Mouse (Mus musculus): ENCODE measurements at regions not wholly inside any gene's neighbourhood (a gene's known extent, or its start where the extent isn't known, plus 50 kb on each side); places are given as distances from the start of the nearest gene placed in this dataset.

DNA sequence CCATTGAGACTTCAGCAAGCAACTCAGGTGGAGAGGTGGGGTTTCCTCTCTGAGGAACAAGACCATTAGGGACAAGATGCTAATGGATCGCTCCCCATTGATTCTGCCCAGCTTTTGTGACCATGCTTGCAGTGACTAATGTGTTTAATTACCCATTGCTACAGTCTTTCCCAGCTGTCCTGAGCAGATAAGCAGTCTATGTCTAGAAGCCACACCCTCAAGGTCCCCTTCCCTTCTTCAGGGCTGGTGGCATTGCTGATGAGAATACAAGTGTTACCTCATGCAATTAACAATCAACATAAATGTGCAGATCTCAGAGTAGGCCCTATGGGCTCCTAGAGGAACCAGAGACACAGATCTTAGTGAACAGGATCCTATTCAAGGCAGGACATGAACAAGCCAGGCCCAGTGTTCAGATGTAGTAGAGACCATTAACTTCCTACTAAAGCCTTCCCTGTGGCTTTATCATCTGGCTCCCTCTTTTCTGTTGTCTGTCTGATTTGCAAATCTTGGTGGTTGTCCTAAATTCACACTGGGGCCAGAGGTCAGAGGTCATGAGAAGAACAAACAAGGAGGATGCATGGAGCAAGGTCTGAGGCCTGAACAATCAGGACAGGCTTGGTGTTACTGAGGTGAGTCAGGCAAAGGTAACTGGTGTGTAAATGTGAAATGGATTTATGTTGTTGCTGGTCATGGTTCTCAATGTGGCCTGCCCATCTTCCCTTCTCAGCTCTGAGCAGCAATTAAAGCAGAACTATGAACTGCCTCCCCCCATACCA lies 56.8 kb downstream of the Odc1 start:
- DNase-seq (ENCODE audit: low spot score), result no peak

- DNase-seq (ENCODE audit: low spot score), result no peak
Measured at GRCm38 (mm10) chr12:17603576-17603975, 59.0 kb downstream of the Odc1 start.

DNA sequence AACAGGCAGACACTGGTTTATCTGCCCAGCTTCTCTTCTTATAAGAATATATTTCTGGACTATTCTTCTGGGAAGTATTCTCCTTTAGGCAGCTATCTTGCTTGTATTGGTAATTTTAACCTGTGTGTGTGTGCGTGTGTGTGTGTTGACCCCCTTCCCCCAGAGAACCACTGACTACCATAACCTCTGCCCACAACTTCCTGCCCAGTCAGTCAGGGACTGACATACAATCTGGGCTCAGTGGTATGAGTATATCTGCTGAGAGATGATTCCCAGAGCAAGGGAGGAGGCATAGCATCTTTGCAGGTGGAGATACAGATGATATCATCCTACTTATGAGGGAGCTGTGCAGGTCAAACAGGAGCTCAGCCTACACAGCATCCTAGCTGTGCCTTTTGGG lies 65.8 kb downstream of the Odc1 start:
- DNase-seq (ENCODE audit: low spot score), result no peak

GRCm38 (mm10) chr12:17611988-17612387 lies 67.4 kb downstream of the Odc1 start:
- no peak for DNase-seq (ENCODE audit: low spot score)

DNA sequence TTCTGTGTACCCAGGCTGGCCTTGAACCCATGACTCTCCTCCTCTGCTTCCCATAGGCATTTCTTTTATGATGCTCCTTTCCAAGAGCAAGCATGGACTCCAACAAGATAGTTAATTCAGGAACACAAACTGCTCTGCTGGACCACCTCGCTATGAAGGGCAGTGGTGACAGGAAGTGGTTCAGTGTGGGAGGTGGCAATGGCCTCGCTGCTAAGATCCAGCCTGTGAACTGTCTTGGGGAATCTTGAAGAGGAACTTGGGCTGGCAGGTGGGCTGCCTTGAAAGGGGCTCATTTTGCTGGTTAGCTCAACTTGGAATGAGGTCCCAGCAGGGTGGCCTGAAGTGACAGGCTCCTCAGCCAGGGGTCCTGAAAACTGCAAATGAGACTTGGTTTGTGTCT lies 72.4 kb upstream of the Hpcal1 start:
- DNase-seq (ENCODE audit: low spot score), result peak; percentile 2

DNA sequence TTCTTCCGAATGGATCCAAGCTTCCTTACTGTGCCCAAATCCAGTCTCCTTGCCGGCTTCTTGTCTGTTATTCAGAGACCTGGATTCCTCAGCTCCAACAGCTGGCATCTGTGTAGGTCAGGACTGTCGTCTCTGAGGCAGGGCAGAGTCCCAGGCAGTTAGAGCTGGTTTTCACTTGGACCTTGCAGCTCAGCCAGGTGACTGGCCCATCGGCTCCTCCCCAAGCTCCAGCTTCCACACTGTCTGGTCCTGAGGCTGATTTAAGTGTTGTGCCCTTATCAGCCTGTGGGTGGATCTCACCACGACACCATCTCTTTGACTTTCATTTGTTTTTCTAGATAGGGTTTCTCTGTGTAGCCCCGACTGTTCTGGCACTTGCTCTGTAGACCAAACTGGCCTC lies 70.4 kb upstream of the Hpcal1 start:
- DNase-seq (ENCODE audit: low spot score), result no peak

- DNase-seq (ENCODE audit: low spot score), result no peak
Measured at GRCm38 (mm10) chr12:17621487-17621888, 69.2 kb upstream of the Hpcal1 start.

GRCm38 (mm10) chr12:17622509-17623005 lies 68.1 kb upstream of the Hpcal1 start:
- DNase-seq (ENCODE audit: low spot score), result no peak

DNA sequence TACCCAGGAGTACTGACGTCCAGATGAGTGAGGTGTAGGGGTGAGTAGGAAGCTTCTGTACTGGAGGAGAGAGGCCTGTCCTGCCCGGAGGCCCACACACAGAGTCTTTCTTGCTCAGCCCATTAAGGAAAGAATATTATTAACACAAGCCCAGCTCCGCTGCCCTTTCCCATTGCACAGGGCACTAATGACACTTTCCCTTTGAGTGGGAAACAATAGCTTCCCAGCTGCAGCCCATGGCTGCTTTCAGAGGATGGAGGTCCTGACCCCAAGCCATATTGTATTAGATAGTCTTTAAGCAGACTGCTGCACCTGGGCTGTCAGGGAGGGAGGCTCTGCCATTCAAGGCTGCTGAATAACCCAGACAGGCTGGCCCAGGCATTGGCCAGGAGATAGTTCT lies 64.6 kb upstream of the Hpcal1 start:
- DNase-seq (ENCODE audit: low spot score), result no peak

DNA sequence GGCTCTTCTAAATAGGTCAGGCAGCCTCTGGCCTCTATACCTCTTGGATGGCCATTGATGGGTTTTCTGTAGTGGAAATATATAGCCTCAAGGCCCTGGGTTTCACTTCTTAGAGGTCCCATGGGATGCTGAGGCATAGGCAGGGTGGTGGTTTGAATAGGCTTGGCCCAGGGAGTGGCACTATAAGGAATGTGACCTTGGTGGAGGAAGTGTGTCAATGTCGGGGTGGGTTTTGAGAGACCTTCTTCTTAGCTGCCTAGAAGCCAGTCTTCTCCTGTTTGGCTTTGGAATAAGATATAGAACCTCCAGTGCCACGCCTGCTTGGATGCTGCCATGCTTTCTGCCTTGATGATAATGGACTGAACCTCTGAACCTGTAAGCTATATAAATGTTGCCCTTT lies 59.5 kb upstream of the Hpcal1 start:
- DNase-seq (ENCODE audit: low spot score), result no peak

GRCm38 (mm10) chr12:17636146-17636545 lies 54.5 kb upstream of the Hpcal1 start:
- DNase-seq (ENCODE audit: low spot score), result no peak

DNA sequence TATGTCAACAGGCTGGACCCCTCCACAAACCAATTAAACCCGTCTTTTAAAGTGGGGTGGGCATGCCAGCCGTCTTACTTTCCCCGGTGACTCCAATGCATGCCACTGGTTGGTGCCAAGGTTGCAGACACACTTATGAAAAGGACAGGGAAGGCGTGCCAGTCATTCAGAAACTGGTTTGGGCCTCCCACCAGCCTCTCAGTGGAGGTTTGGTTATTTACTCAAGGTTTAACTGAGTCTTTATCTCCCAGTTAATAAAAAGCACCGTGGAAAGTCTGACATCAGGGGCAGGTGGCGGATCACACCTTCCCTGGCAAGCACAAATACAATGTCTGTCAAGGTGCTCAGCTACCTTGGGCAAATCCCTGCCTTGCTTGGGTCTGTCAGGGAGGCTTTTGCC lies 54.1 kb upstream of the Hpcal1 start:
- no peak for DNase-seq (ENCODE audit: low spot score)

Data from thymus, postnatal 0 days (tissue).